Mouse (Mus musculus): ENCODE results near the gene Pik3cg. TPM values are rescaled to one million over a fixed set of nuclear protein-coding genes. Genes with fewer than 3 reads are reported as not detected.

The Pik3cg gene
- total and polyA plus RNA-seq, 2 experiments from 2014 or later: 0.57 to 0.61 TPM

- Histone ChIP-seq H3K27ac (ENCODE audit: low read depth) (no peak overlapping the region), H3K36me3 (replicated peaks; ENCODE audit: control insufficient read depth, insufficient read depth, low read length) (no peaks in the 10 kb centered on the region), H3K9ac (replicated peaks; ENCODE audit: low read depth, low read length) (no peak overlapping the region), H3K4me1 (ENCODE audit: control insufficient read depth, insufficient read depth) (no peaks in the 10 kb centered on the region), H3K9me3 (replicated peaks; ENCODE audit: control insufficient read depth, low read length) (no peaks in the 10 kb centered on the region), H3K4me3 (ENCODE audit: low read depth, low read length) (no peak overlapping the region), H3K27me3 (ENCODE audit: control insufficient read depth, insufficient read depth, low read length) (no peaks in the 10 kb centered on the region), H3K4me2 (ENCODE audit: low read depth, low read length) (no peak overlapping the region)
- DNase-seq (ENCODE audit: low spot score) (no peak), ATAC-seq (ENCODE audit: insufficient read depth, low read depth) (no peak)
- WGBS: 68% methylated on average over 4 of the region's 4 CpGs
- no peak for TF ChIP-seq CTCF (IDR thresholded peaks at IDR 0.05; ENCODE audit: low read depth)
- no peak for TF ChIP-seq EP300 (IDR thresholded peaks at IDR 0.05; ENCODE audit: low read depth)
Observed at GRCm38 (mm10) chr12:32211257-32211656, 2.8 kb upstream of the Pik3cg start.

- no peaks in the 10 kb centered on the region for H3K4me1 ChIP-seq (ENCODE audit: control insufficient read depth, insufficient read depth)
- TF ChIP-seq EP300 (IDR thresholded peaks at IDR 0.05; ENCODE audit: low read depth) (no peak), CTCF (IDR thresholded peaks at IDR 0.05; ENCODE audit: low read depth) (no peak)
- no peak overlapping the region for H3K9ac ChIP-seq (replicated peaks; ENCODE audit: low read depth, low read length)
- H3K27me3 ChIP-seq (ENCODE audit: control insufficient read depth, insufficient read depth, low read length): no peaks in the 10 kb centered on the region
- DNase-seq (ENCODE audit: low spot score) (no peak), ATAC-seq (ENCODE audit: insufficient read depth, low read depth) (no peak)
- H3K27ac ChIP-seq (ENCODE audit: low read depth): peak overlapping the region; percentile 41; the same call in 1 of the 2 replicates
- H3K4me2 ChIP-seq (ENCODE audit: low read depth, low read length): peak overlapping the region; percentile 47
- peak overlapping the region; percentile 37 for H3K4me3 ChIP-seq (ENCODE audit: low read depth, low read length)
- H3K36me3 ChIP-seq (replicated peaks; ENCODE audit: control insufficient read depth, insufficient read depth, low read length): no peaks in the 10 kb centered on the region
- H3K9me3 ChIP-seq (replicated peaks; ENCODE audit: control insufficient read depth, low read length): no peaks in the 10 kb centered on the region
- 50% methylated on average over 2 of the region's 2 CpGs for WGBS
Observed at GRCm38 (mm10) chr12:32208951-32209350, 492 bp upstream of the Pik3cg start.

- DNase-seq (ENCODE audit: low spot score): no peak
- Histone ChIP-seq H3K4me1 (ENCODE audit: control insufficient read depth, insufficient read depth) (no peaks in the 10 kb centered on the region), H3K36me3 (replicated peaks; ENCODE audit: control insufficient read depth, insufficient read depth, low read length) (no peaks in the 10 kb centered on the region), H3K27ac (ENCODE audit: low read depth) (no peak overlapping the region), H3K27me3 (ENCODE audit: control insufficient read depth, insufficient read depth, low read length) (no peaks in the 10 kb centered on the region), H3K9ac (replicated peaks; ENCODE audit: low read depth, low read length) (no peak overlapping the region), H3K9me3 (replicated peaks; ENCODE audit: control insufficient read depth, low read length) (no peaks in the 10 kb centered on the region), H3K4me2 (ENCODE audit: low read depth, low read length) (peak overlapping the region; percentile 1; the same call in 1 of the 2 replicates), H3K4me3 (ENCODE audit: low read depth, low read length) (no peak overlapping the region)
- WGBS: 60% methylated on average over 3 of the region's 3 CpGs
- ATAC-seq (ENCODE audit: insufficient read depth, low read depth): no peak
- TF ChIP-seq EP300 (IDR thresholded peaks at IDR 0.05; ENCODE audit: low read depth) (no peak), CTCF (IDR thresholded peaks at IDR 0.05; ENCODE audit: low read depth) (no peak)
Observed at GRCm38 (mm10) chr12:32207141-32207540, 1.3 kb downstream of the Pik3cg start.

GRCm38 (mm10) chr12:32203695-32204094, 4.8 kb downstream of the Pik3cg start:
- ATAC-seq (ENCODE audit: insufficient read depth, low read depth): no peak
- 77% methylated on average over 8 of the region's 8 CpGs for WGBS
- Histone ChIP-seq H3K9ac (replicated peaks; ENCODE audit: low read depth, low read length) (no peak overlapping the region), H3K4me3 (ENCODE audit: low read depth, low read length) (no peak overlapping the region), H3K27me3 (ENCODE audit: control insufficient read depth, insufficient read depth, low read length) (no peaks in the 10 kb centered on the region), H3K27ac (ENCODE audit: low read depth) (no peak overlapping the region), H3K4me1 (ENCODE audit: control insufficient read depth, insufficient read depth) (no peaks in the 10 kb centered on the region), H3K36me3 (replicated peaks; ENCODE audit: control insufficient read depth, insufficient read depth, low read length) (no peaks in the 10 kb centered on the region), H3K4me2 (ENCODE audit: low read depth, low read length) (no peak overlapping the region), H3K9me3 (replicated peaks; ENCODE audit: control insufficient read depth, low read length) (no peaks in the 10 kb centered on the region)
- TF ChIP-seq CTCF (IDR thresholded peaks at IDR 0.05; ENCODE audit: low read depth): no peak
- no peak for TF ChIP-seq EP300 (IDR thresholded peaks at IDR 0.05; ENCODE audit: low read depth)
- no peak for DNase-seq (ENCODE audit: low spot score)

GRCm38 (mm10) chr12:32202583-32202982, 5.9 kb downstream of the Pik3cg start:
- H3K4me3 ChIP-seq (ENCODE audit: low read depth, low read length): no peak overlapping the region
- H3K4me1 ChIP-seq (ENCODE audit: control insufficient read depth, insufficient read depth): no peaks in the 10 kb centered on the region
- DNase-seq (ENCODE audit: low spot score) (no peak), ATAC-seq (ENCODE audit: insufficient read depth, low read depth) (no peak)
- no peaks in the 10 kb centered on the region for H3K9me3 ChIP-seq (replicated peaks; ENCODE audit: control insufficient read depth, low read length)
- H3K9ac ChIP-seq (replicated peaks; ENCODE audit: low read depth, low read length): no peak overlapping the region
- H3K27me3 ChIP-seq (ENCODE audit: control insufficient read depth, insufficient read depth, low read length): no peaks in the 10 kb centered on the region
- H3K4me2 ChIP-seq (ENCODE audit: low read depth, low read length): no peak overlapping the region
- 89% methylated on average over 5 of the region's 5 CpGs for WGBS
- H3K36me3 ChIP-seq (replicated peaks; ENCODE audit: control insufficient read depth, insufficient read depth, low read length): no peaks in the 10 kb centered on the region
- no peak overlapping the region for H3K27ac ChIP-seq (ENCODE audit: low read depth)
- no peak for TF ChIP-seq EP300 (IDR thresholded peaks at IDR 0.05; ENCODE audit: low read depth)
- TF ChIP-seq CTCF (IDR thresholded peaks at IDR 0.05; ENCODE audit: low read depth): no peak

- Histone ChIP-seq H3K36me3 (replicated peaks; ENCODE audit: control insufficient read depth, insufficient read depth, low read length) (no peaks in the 10 kb centered on the region), H3K4me3 (ENCODE audit: low read depth, low read length) (no peak overlapping the region), H3K9me3 (replicated peaks; ENCODE audit: control insufficient read depth, low read length) (no peaks in the 10 kb centered on the region), H3K9ac (replicated peaks; ENCODE audit: low read depth, low read length) (no peak overlapping the region), H3K27me3 (ENCODE audit: control insufficient read depth, insufficient read depth, low read length) (no peaks in the 10 kb centered on the region), H3K4me2 (ENCODE audit: low read depth, low read length) (no peak overlapping the region), H3K4me1 (ENCODE audit: control insufficient read depth, insufficient read depth) (no peaks in the 10 kb centered on the region), H3K27ac (ENCODE audit: low read depth) (no peak overlapping the region)
- DNase-seq (ENCODE audit: low spot score) (no peak), ATAC-seq (ENCODE audit: insufficient read depth, low read depth) (no peak)
- no peak for TF ChIP-seq CTCF (IDR thresholded peaks at IDR 0.05; ENCODE audit: low read depth)
- no peak for TF ChIP-seq EP300 (IDR thresholded peaks at IDR 0.05; ENCODE audit: low read depth)
- WGBS: 89% methylated on average over 7 of the region's 7 CpGs
Observed at GRCm38 (mm10) chr12:32201932-32202331, 6.5 kb downstream of the Pik3cg start.
